Mouse (Mus musculus): ENCODE data around the gene Hspa1l.

Hspa1l gene

DNA sequence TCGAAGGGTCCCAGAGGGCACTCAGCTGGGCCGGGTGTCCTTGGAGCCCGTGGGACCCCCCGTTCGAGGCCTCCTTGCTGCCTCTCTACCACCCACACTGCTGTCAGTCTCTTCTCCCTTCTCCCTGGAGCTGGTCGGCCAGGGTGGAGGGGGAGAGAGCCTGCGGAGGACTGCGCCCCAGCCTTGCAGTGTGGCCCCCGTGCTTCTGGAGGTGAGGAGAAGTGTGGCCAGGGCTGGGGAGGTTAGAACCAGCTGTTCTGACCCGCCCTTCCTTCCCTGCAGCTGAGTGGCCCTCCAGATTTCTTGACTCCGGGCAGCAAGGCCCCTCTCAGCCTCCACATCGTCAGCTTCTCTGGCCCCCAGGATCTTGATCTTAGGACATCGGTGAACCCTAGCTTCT, 51.8 kb downstream of the Hspa1l start:
- no peak for DNase-seq (ENCODE audit: low read depth, low spot score)

DNA sequence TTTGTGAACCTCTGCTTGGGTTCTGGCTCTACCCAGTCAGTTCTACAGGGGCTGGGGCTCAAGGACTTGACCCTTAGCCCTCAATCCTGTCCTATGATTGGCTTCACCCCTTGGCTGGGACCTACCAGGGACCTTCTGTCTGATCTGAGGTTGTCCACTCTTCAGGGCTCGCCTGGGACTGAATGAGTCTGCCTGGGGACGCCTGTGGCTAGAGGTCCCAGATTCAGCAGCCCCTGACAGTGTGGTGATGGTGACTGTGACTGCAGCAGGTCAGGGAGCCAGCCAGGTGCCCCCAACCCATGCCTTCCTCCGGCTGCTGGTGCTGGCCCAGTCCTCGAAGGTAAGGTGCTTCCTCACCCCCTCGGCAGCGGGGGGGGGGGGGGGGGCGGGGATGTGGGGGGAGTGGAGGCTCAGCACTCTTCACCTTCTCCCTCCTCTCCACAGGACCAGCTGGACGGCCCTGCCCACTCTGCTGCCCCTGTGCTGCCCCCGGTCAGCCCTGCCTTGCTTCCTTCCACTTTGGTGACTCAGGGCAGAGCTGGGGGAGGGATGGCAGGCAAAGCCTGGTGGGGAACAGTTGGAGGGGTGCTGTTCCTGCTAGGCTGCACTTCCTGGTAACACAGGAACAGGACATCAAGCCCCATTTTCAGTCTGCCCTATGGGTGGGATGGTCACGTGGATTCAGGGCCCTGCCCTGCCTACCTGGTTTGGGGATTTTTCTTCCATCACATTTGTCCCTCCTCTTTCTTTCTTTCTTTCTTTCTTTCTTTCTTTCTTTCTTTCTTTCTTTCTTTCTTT, 52.4 kb downstream of the Hspa1l start:
- no peak for DNase-seq (ENCODE audit: low read depth, low spot score)

DNA sequence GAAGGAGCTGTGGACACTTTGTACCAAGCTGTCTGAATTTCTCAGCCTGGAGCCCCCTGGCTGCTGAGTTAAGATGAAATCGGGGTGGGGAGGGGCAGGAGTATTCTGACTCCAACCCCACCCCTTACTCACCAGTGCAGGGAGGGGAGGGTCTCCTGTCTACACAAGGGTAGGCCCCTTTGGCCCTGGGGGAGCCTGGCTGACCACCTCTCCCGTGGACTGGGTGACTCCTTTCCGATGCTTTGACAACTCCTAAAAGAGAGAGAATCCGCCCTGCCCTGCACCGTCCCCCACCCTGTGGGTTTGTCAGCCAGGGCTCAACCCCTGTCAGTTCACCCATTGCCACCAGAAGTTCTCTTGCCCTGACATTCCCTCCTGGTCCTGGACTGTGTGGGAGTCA, 53.7 kb downstream of the Hspa1l start:
- no peak for DNase-seq (ENCODE audit: low read depth, low spot score)

DNA sequence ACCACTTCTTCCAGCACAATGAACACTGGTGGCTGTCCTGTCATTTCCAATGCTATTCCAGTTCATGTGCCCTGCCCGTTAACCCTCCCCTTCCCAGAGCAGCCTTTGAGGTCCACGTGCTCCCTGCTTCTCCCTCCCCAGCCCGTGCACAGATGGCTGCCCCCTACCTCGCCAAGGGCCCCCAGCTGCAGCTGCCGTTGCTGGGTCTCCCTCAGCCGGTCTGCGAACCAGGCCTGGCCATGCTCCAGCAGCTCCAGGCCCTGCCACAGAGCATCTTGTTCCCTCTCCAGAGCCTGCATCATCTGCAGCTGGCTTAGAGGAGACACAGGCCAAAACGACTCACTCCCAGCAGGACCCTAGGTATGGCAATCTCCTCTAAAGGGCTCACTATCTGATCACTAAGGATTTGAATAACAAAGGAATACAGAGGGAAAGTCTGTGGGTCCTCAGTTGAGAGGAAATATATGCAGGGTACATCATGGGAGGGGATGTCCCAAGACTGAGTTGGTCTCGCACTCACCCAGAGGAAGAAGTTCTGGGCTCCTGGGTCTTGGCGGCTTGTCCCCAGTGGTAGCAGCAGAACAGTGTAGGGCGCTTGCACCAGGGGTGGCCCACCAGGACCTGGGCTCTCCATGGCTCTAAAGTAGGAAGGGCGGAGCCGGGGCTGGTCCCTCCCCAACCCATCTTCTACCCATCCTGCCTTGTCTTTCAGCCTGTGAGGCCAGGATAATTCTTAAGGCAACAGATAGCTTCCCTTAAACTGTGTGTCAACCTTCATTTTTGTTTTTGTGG, 55.0 kb downstream of the Hspa1l start, which contains the start of gene Sapcd1:
TSS of gene Sapcd1 (minus strand) at position 740 of the 792 bp plus-strand sequence.
- DNase-seq (ENCODE audit: low read depth, low spot score): no peak

DNA sequence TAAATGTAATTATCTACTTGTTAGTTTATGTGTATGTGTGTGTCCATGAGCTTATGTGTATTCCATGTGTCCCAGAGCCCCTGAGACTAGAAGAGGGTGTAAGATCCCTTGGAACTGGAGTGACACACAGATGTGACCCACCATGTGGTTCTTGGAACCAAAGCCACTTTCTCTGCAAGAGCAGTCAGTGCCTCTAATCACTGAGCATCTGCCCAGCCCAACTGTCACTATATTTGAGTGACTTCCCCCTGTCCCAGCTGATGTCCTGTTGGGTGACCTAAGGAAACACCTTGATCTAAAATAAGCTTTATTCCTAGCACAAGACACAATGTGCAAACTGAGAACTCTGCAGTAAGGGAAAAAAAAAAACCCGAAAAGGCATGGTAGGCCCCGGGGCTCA, 55.8 kb downstream of the Hspa1l start:
- DNase-seq (ENCODE audit: low read depth, low spot score): no peak

Measured in CD4-positive helper T cell, adult 2 months (primary cell).